Mouse (Mus musculus) CH12.LX (cell line): ENCODE measurements around the gene Ptgs2. TPM values are rescaled to one million over a fixed set of nuclear protein-coding genes. Genes with fewer than 3 reads are reported as not detected.

Source experiments
- DNase-seq: peaks from one replicate; pipeline ENCODE4 v3.0.0-alpha.2; 2013; ENCODE audit errors: extremely low read depth
- H3K27ac ChIP-seq: 2 replicates; pipeline ENCODE4 v1.5.1; 2012; ENCODE audit warnings: low read depth, mild to moderate bottlenecking, control low read depth, moderate library complexity; ENCODE audit not compliant: insufficient read depth
- H3K27me3 ChIP-seq: replicated peaks from 2 replicates; pipeline ENCODE3; 2012; ENCODE audit warnings: inconsistent platforms
- H3K36me3 ChIP-seq, 2 experiments: replicated peaks in 1 of 2; 2 replicates each; pipeline versions ENCODE3 to v1.6.1; 2012; ENCODE audit warnings: inconsistent platforms in 1 of 2, low read length in 1 of 2, mild to moderate bottlenecking in 1 of 2, mixed read lengths in 1 of 2, moderate library complexity in 1 of 2; ENCODE audit not compliant: control insufficient read depth in 1 of 2, insufficient read depth in 1 of 2
- H3K4me1 ChIP-seq, 2 experiments: 2 replicates each; pipeline ENCODE4 v1.6.1; 2012; ENCODE audit warnings: inconsistent platforms in 1 of 2, moderate library complexity in 1 of 2; ENCODE audit not compliant: insufficient read depth in 2 of 2, control insufficient read depth in 1 of 2
- H3K4me2 ChIP-seq: 2 replicates; pipeline ENCODE4 v1.6.1; 2012; ENCODE audit warnings: low read depth, mild to moderate bottlenecking, control low read depth; ENCODE audit not compliant: poor library complexity, insufficient read depth, severe bottlenecking
- H3K4me3 ChIP-seq, 3 experiments: fragments of 150-350 bp in 1 of 3; sonication (generic) in 1 of 3; replicated peaks in 1 of 3; 2 replicates each; pipeline versions ENCODE3 to v1.5.1; 2011 to 2012; ENCODE audit warnings: low read depth in 2 of 3, low read length in 2 of 3, mild to moderate bottlenecking in 2 of 3, moderate library complexity in 2 of 3, control low read depth in 1 of 3, improper control_type of control experiment in 1 of 3, inconsistent platforms in 1 of 3, mixed read lengths in 1 of 3; ENCODE audit not compliant: poor library complexity in 1 of 3
- H3K79me2 ChIP-seq: replicated peaks from 2 replicates; pipeline ENCODE4 v1.6.1; 2012; ENCODE audit warnings: mild to moderate bottlenecking, moderate library complexity; ENCODE audit not compliant: control insufficient read depth, poor library complexity, insufficient read depth, severe bottlenecking; ENCODE audit errors: extremely low read depth
- H3K9ac ChIP-seq: 2 replicates; pipeline ENCODE4 v1.6.1; 2012; ENCODE audit warnings: low read depth, mild to moderate bottlenecking, control low read depth, moderate library complexity; ENCODE audit not compliant: insufficient read depth
- H3K9me3 ChIP-seq: replicated peaks from 2 replicates; pipeline ENCODE3; 2012; ENCODE audit warnings: low read length, inconsistent platforms, mixed read lengths
- BHLHE40 ChIP-seq: IDR thresholded peaks from 2 replicates; pipeline ENCODE4 v1.6.1; 2011; ENCODE audit warnings: mild to moderate bottlenecking, low read depth, low read length, improper control_type of control experiment
- CHD1 ChIP-seq: IDR thresholded peaks from 2 replicates; pipeline ENCODE4 v1.6.1; 2012; ENCODE audit warnings: low read depth, low read length, improper control_type of control experiment, inconsistent platforms
- CTCF ChIP-seq, 2 experiments: IDR thresholded peaks in 1 of 2; conservative IDR thresholded peaks in 1 of 2; 2 replicates each; pipeline ENCODE4 v1.5.1; 2011 to 2012; ENCODE audit warnings: low read depth in 2 of 2, low read length in 2 of 2, improper control_type of control experiment in 1 of 2, inconsistent platforms in 1 of 2, mild to moderate bottlenecking in 1 of 2, moderate library complexity in 1 of 2
- E2F4 ChIP-seq: IDR thresholded peaks from 2 replicates; pipeline ENCODE4 v1.6.1; 2011; ENCODE audit warnings: low read depth, low read length, improper control_type of control experiment; ENCODE audit not compliant: insufficient replicate concordance
- EP300 ChIP-seq: IDR thresholded peaks from 2 replicates; pipeline ENCODE4 v1.6.1; 2011; ENCODE audit warnings: low read length, improper control_type of control experiment
- HCFC1 ChIP-seq: IDR thresholded peaks from 2 replicates; pipeline ENCODE4 v1.6.1; 2012; ENCODE audit warnings: low read depth, mild to moderate bottlenecking, inconsistent platforms, low read length, improper control_type of control experiment
- JUND ChIP-seq: conservative IDR thresholded peaks from 2 replicates; pipeline ENCODE4 v1.6.1; 2011; ENCODE audit warnings: low read depth, low read length, improper control_type of control experiment
- MAFK ChIP-seq: IDR thresholded peaks from 2 replicates; pipeline ENCODE4 v1.6.1; 2011; ENCODE audit warnings: low read length, improper control_type of control experiment; ENCODE audit not compliant: insufficient replicate concordance
- MAX ChIP-seq: IDR thresholded peaks from 2 replicates; pipeline ENCODE4 v1.6.1; 2011; ENCODE audit warnings: low read length, improper control_type of control experiment
- MEF2A ChIP-seq: IDR thresholded peaks from 2 replicates; pipeline ENCODE4 v1.6.1; 2014; ENCODE audit warnings: low read depth, mild to moderate bottlenecking, inconsistent platforms, low read length, improper control_type of control experiment, borderline replicate concordance
- MXI1 ChIP-seq: IDR thresholded peaks from 2 replicates; pipeline ENCODE4 v1.6.1; 2011; ENCODE audit warnings: mild to moderate bottlenecking, low read depth, low read length, improper control_type of control experiment
- MYC ChIP-seq: IDR thresholded peaks from 2 replicates; pipeline ENCODE4 v1.6.1; 2011; ENCODE audit warnings: low read depth, mild to moderate bottlenecking, improper control_type of control experiment, low read length
- NRF1 ChIP-seq: IDR thresholded peaks from 2 replicates; pipeline ENCODE4 v1.6.1; 2014; ENCODE audit warnings: low read depth, mild to moderate bottlenecking, inconsistent platforms, low read length, improper control_type of control experiment, moderate library complexity
- PAX5 ChIP-seq: IDR thresholded peaks from 2 replicates; pipeline ENCODE4 v1.6.1; 2012; ENCODE audit warnings: low read length, inconsistent platforms, mixed read lengths
- POLR2AphosphoS2 ChIP-seq: IDR thresholded peaks from 2 replicates; pipeline ENCODE4 v1.6.1; 2011; ENCODE audit warnings: low read depth, low read length, improper control_type of control experiment
- RCOR1 ChIP-seq: conservative IDR thresholded peaks from 2 replicates; pipeline ENCODE4 v1.6.1; 2012; ENCODE audit warnings: low read depth, mild to moderate bottlenecking, inconsistent platforms, low read length, improper control_type of control experiment
- SIN3A ChIP-seq: IDR thresholded peaks from 2 replicates; pipeline ENCODE4 v1.6.1; 2012; ENCODE audit warnings: low read length, improper control_type of control experiment, inconsistent platforms
- SMC3 ChIP-seq: IDR thresholded peaks from 2 replicates; pipeline ENCODE4 v1.6.1; 2011; ENCODE audit warnings: low read depth, low read length, improper control_type of control experiment
- TBP ChIP-seq: conservative IDR thresholded peaks from 2 replicates; pipeline ENCODE4 v1.6.1; 2011; ENCODE audit warnings: low read depth, low read length, improper control_type of control experiment
- USF2 ChIP-seq: conservative IDR thresholded peaks from 2 replicates; pipeline ENCODE4 v1.6.1; 2011; ENCODE audit warnings: low read depth, low read length, improper control_type of control experiment
- ZC3H11A ChIP-seq: IDR thresholded peaks from 2 replicates; pipeline ENCODE4 v1.6.1; 2012; ENCODE audit warnings: low read depth, mild to moderate bottlenecking, inconsistent platforms, low read length, improper control_type of control experiment
- ZMIZ1 ChIP-seq: IDR thresholded peaks from 2 replicates; pipeline ENCODE4 v1.6.1; 2012; ENCODE audit warnings: low read depth, mild to moderate bottlenecking, inconsistent platforms, low read length, improper control_type of control experiment
- ZNF384 ChIP-seq: IDR thresholded peaks from 2 replicates; pipeline ENCODE4 v1.6.1; 2012; ENCODE audit warnings: low read depth, low read length, improper control_type of control experiment, inconsistent platforms
- dilution Hi-C: fragments of 300-500 bp; cut with MboI; formaldehyde crosslinking; loops from 2 replicates; pipeline ENCODE4 v1.14.3; 2020; ENCODE audit warnings: low sequenced_read_pairs; ENCODE audit not compliant: extremely low pct_unique_long_range_greater_than_20kb, extremely low pct_ligation_motif_present
- in situ Hi-C: fragments of 300-500 bp; cut with MboI; formaldehyde crosslinking; loops from 3 replicates; pipeline ENCODE4 v1.14.3; 2019; ENCODE audit warnings: low sequenced_read_pairs, low pct_ligation_motif_present, low pct_unique_long_range_greater_than_20kb, mixed read lengths
- polyA plus RNA-seq: library from polyadenylated mRNA; unstranded; fragments of >175 nt; gene quantifications from 2 replicates; pipeline ENCODE4 v1.2.1, GENCODE M21; 2012; ENCODE audit warnings: low read depth; ENCODE audit not compliant: insufficient read length
- total RNA-seq, 2 experiments: library from RNA; depleted of rRNA; stranded (reverse); fragments of 300-350 nt in 1 of 2; fragments of >200 nt in 1 of 2; gene quantifications; 2 replicates each; pipeline ENCODE4 v1.2.3; 2012 to 2014

Gene Ptgs2
- total and polyA plus RNA-seq, 3 experiments = 0.09 to 0.34 (median 0.30) TPM

- in situ Hi-C loops (no loop called here), dilution Hi-C loops (no loop called here)
- Histone ChIP-seq H3K79me2 (no peaks in the 10 kb centered on the region), H3K9me3 (no peaks in the 10 kb centered on the region), H3K4me1 (peaks cover 0 to 6% of the 10 kb centered on the region in 2 experiments; a peak in 1 of 4 replicates), H3K36me3 (no peaks in the 10 kb centered on the region), H3K9ac (no peak overlapping the region), H3K27me3 (no peaks in the 10 kb centered on the region), H3K4me3 (no peak overlapping the region), H3K27ac (no peak overlapping the region), H3K4me2 (no peak overlapping the region)
- no peak for TF ChIP-seq MAFK
- TF ChIP-seq CHD1 = no peak
- TF ChIP-seq SMC3 = no peak
- DNase-seq = no peak
Observed at GRCm38 (mm10) chr1:150089040-150089692, 10.7 kb upstream of the Ptgs2 start.

- in situ Hi-C loops = no loop called here
- no peaks in the 10 kb centered on the region for H3K79me2 ChIP-seq
- TF ChIP-seq MAFK (no peak), SIN3A (no peak), RCOR1 (no peak), CHD1 (no peak), MYC (no peak), MXI1 (no peak), BHLHE40 (no peak), ZNF384 (no peak), SMC3 (no peak), E2F4 (no peak), USF2 (no peak), NRF1 (no peak)
- TF ChIP-seq, all 38 proteins: peak for 0
- Histone ChIP-seq H3K36me3 (no peaks in the 10 kb centered on the region), H3K4me1 (peaks cover 0 to 6% of the 10 kb centered on the region in 2 experiments; a peak in 1 of 4 replicates), H3K4me3 (no peak overlapping the region), H3K9me3 (no peaks in the 10 kb centered on the region), H3K27ac (no peak overlapping the region), H3K9ac (no peak overlapping the region), H3K27me3 (no peaks in the 10 kb centered on the region), H3K4me2 (no peak overlapping the region)
- DNase-seq = no peak
- dilution Hi-C loops = no loop called here
Observed at GRCm38 (mm10) chr1:150090229-150090628, 9.6 kb upstream of the Ptgs2 start.

GRCm38 (mm10) chr1:150097036-150097435, 2.8 kb upstream of the Ptgs2 start:
- H3K27ac ChIP-seq = no peak overlapping the region
- dilution Hi-C loops = no loop called here
- H3K27me3 ChIP-seq = no peaks in the 10 kb centered on the region

More at GRCm38 (mm10) chr1:150097036-150097435, 2.8 kb upstream of the Ptgs2 start:
- Histone ChIP-seq H3K79me2 (no peaks in the 10 kb centered on the region), H3K4me2 (no peak overlapping the region), H3K36me3 (no peaks in the 10 kb centered on the region), H3K9ac (no peak overlapping the region), H3K4me1 (peaks cover 0 to 11% of the 10 kb centered on the region in 2 experiments; a peak in 2 of 4 replicates), H3K4me3 (no peak overlapping the region), H3K9me3 (no peaks in the 10 kb centered on the region)
- no peak for DNase-seq
- TF ChIP-seq ZC3H11A (no peak), ZMIZ1 (no peak), JUND (no peak), MEF2A (no peak), MYC (no peak), POLR2AphosphoS2 (no peak), CTCF (conservative IDR thresholded peaks at IDR 0.05 in 1 of 2, IDR thresholded peaks at IDR 0.05 in 1 of 2; ENCODE audit: low read depth in 2 of 2, low read length in 2 of 2) (no peak; a peak in 1 of 4 replicates), HCFC1 (no peak), TBP (no peak), PAX5 (no peak), CHD1 (no peak), EP300 (no peak), SIN3A (no peak), BHLHE40 (no peak), MAX (no peak), MAFK (no peak)
- in situ Hi-C loops = no loop called here
